In the genomic region with DNA sequence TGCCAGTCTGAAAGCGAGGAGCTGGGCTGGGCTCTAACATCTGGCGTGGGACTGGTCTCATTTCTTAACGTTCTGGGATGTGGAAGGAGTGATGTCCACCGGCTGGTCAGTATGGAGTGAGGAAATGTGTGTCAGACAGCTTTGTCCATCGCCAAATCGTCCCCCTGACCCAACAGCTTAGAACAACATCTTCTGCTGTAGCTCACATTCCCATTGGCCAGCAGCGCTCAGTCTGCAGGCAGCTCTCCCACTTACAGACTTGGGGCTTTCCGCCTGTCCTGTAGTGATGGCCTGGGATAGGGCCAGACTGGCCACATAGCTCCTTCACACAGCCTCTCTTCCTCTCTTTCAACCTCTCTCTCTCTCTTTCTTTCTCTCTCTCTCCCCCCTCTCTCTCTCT, we compare ENCODE assay signal across 24 mouse cellular contexts.
DNase-seq lines count a peak whose midpoint lies in the region; ATAC-seq lines count a peak whose summit lies in the region.
"Had no signal": no experiment of that assay in that cellular context is flagged by ENCODE, and none has a peak within 500 bp of the region (broad histone marks: within the 10 kb centered on the region; RNA-seq: fewer than 3 reads in every experiment).

No protein-coding gene starts in this region.

- no peak overlapping the region for H3K9ac ChIP-seq in hindbrain, embryonic 11.5 days (ENCODE audit: low read depth, low read length)
- H3K9ac ChIP-seq: heart, embryonic 13.5 days; hindbrain, embryonic 14.5 days; liver, embryonic 15.5 days; midbrain, embryonic 15.5 days; neural tube, embryonic 12.5 days had no signal

- DNase-seq in hindbrain, embryonic 10.5 days (ENCODE audit: low spot score): no peak
- no peak for DNase-seq in hindbrain, embryonic 11.5 days (ENCODE audit: low spot score)
- DNase-seq in kidney, postnatal 14 days: peak; percentile 31
- DNase-seq in kidney, adult 18-20 months: no peak
- DNase-seq in embryonic facial prominence, embryonic 10.5 days (ENCODE audit: low spot score): no peak
- DNase-seq in limb, embryonic 10.5 days (ENCODE audit: low spot score): no peak
- DNase-seq in right cerebral cortex, adult 18-20 months: no peak
- DNase-seq: cerebellum, adult 11-12 months; cerebellum, postnatal 10 days; gastrocnemius, postnatal 10 days; liver; lung, postnatal 36 days; retina, postnatal 1 day; thymus, postnatal 25 days had no signal

- H3K27me3 ChIP-seq in hindbrain, embryonic 10.5 days (ENCODE audit: insufficient read depth, poor library complexity, severe bottlenecking): peaks cover 37% of the 10 kb centered on the region
- no peaks in the 10 kb centered on the region for H3K27me3 ChIP-seq in hindbrain, embryonic 11.5 days (ENCODE audit: control insufficient read depth, insufficient read depth, low read length)
- H3K27me3 ChIP-seq in embryonic facial prominence, embryonic 10.5 days (replicated peaks; ENCODE audit: low read depth, poor library complexity, severe bottlenecking): peaks cover 41% of the 10 kb centered on the region
- peaks cover 51% of the 10 kb centered on the region for H3K27me3 ChIP-seq in limb, embryonic 10.5 days (ENCODE audit: low read depth, poor library complexity, severe bottlenecking)

- no peaks in the 10 kb centered on the region for H3K36me3 ChIP-seq in hindbrain, embryonic 10.5 days
- H3K36me3 ChIP-seq in hindbrain, embryonic 11.5 days (ENCODE audit: control insufficient read depth, insufficient read depth, low read length): no peaks in the 10 kb centered on the region
- no peaks in the 10 kb centered on the region for H3K36me3 ChIP-seq in embryonic facial prominence, embryonic 10.5 days (replicated peaks)
- no peaks in the 10 kb centered on the region for H3K36me3 ChIP-seq in limb, embryonic 10.5 days
- H3K36me3 ChIP-seq: heart, embryonic 13.5 days; liver, embryonic 15.5 days; midbrain, embryonic 15.5 days; neural tube, embryonic 12.5 days had no signal

- H3K9me3 ChIP-seq in hindbrain, embryonic 10.5 days: no peaks in the 10 kb centered on the region
- H3K9me3 ChIP-seq in hindbrain, embryonic 11.5 days (ENCODE audit: control insufficient read depth, low read length): no peaks in the 10 kb centered on the region
- H3K9me3 ChIP-seq in embryonic facial prominence, embryonic 10.5 days: no peaks in the 10 kb centered on the region
- H3K9me3 ChIP-seq in limb, embryonic 10.5 days (replicated peaks): no peaks in the 10 kb centered on the region
- H3K9me3 ChIP-seq: heart, embryonic 13.5 days; liver, embryonic 15.5 days; megakaryocyte, embryonic 14.5 days; midbrain, embryonic 15.5 days; neural tube, embryonic 12.5 days had no signal

- peak overlapping the region; percentile 4; the same call in 1 of the 2 replicates for H3K27ac ChIP-seq in hindbrain, embryonic 10.5 days
- H3K27ac ChIP-seq in hindbrain, embryonic 11.5 days (ENCODE audit: low read depth, low read length): no peak overlapping the region
- H3K27ac ChIP-seq in embryonic facial prominence, embryonic 10.5 days (replicated peaks): peak overlapping the region; percentile 84; the same call in 1 of the 2 replicates
- peak overlapping the region; percentile 75; the same call in 1 of the 2 replicates for H3K27ac ChIP-seq in limb, embryonic 10.5 days
- H3K27ac ChIP-seq: heart, embryonic 13.5 days; hindbrain, embryonic 14.5 days; left cerebral cortex, adult 2 months; liver, embryonic 15.5 days; midbrain, embryonic 15.5 days; neural tube, embryonic 12.5 days had no signal

- ATAC-seq in hindbrain, embryonic 11.5 days (ENCODE audit: low FRiP score): no peak
- ATAC-seq: forebrain, embryonic 14.5 days; inflammation-experienced regulatory T-cells, adult 6 months; midbrain, embryonic 15.5 days had no signal

- H3K4me3 ChIP-seq in hindbrain, embryonic 10.5 days: no peak overlapping the region
- H3K4me3 ChIP-seq in hindbrain, embryonic 11.5 days (ENCODE audit: low read depth, low read length): no peak overlapping the region
- no peak overlapping the region for H3K4me3 ChIP-seq in embryonic facial prominence, embryonic 10.5 days
- H3K4me3 ChIP-seq in limb, embryonic 10.5 days: no peak overlapping the region
- H3K4me3 ChIP-seq: erythroblast, embryonic 14.5 days; heart, embryonic 13.5 days; left cerebral cortex, adult 2 months; liver, embryonic 15.5 days; megakaryocyte, embryonic 14.5 days; midbrain, embryonic 15.5 days; neural tube, embryonic 12.5 days had no signal

- H3K4me2 ChIP-seq in hindbrain, embryonic 11.5 days (replicated peaks; ENCODE audit: low read depth, low read length): no peak overlapping the region
- H3K4me2 ChIP-seq: heart, embryonic 13.5 days; hindbrain, embryonic 14.5 days; liver, embryonic 15.5 days; midbrain, embryonic 15.5 days; neural tube, embryonic 12.5 days had no signal

- peaks cover 57% of the 10 kb centered on the region for H3K4me1 ChIP-seq in hindbrain, embryonic 10.5 days (replicated peaks)
- no peaks in the 10 kb centered on the region for H3K4me1 ChIP-seq in hindbrain, embryonic 11.5 days (replicated peaks; ENCODE audit: control insufficient read depth, insufficient read depth, low read length)
- peaks cover 68% of the 10 kb centered on the region for H3K4me1 ChIP-seq in embryonic facial prominence, embryonic 10.5 days
- peaks cover 52% of the 10 kb centered on the region for H3K4me1 ChIP-seq in limb, embryonic 10.5 days
- H3K4me1 ChIP-seq: megakaryocyte, embryonic 14.5 days had no signal

- 77% methylated on average over 8 of the region's 8 CpGs for WGBS in hindbrain, embryonic 10.5 days
- WGBS in hindbrain, embryonic 11.5 days: 79% methylated on average over 8 of the region's 8 CpGs
- WGBS in embryonic facial prominence, embryonic 10.5 days: 75% methylated on average over 8 of the region's 8 CpGs
- 82% methylated on average over 8 of the region's 8 CpGs for WGBS in limb, embryonic 10.5 days
